Mouse (Mus musculus) megakaryocyte progenitor cell, adult 5-6 weeks (primary cell): Measurements from ENCODE around the gene Dhx35. TPM values are rescaled to one million over a fixed set of nuclear protein-coding genes. Genes with fewer than 3 reads are reported as not detected.
A peak's percentile ranks its signal among the peaks of the same experiment; 100 is the strongest.

Source experiments
- ATAC-seq: replicated peaks from 2 replicates; pipeline ENCODE4 v1.8.0; 2016; ENCODE audit warnings: mild to moderate bottlenecking, moderate TSS enrichment, inconsistent platforms; ENCODE audit not compliant: poor library complexity
- total RNA-seq, 2 experiments: library from RNA; stranded (forward) in 1 of 2; stranded (reverse) in 1 of 2; fragments of 157-497, 149-512 nt in 1 of 2; fragments of 200-1000 nt in 1 of 2; gene quantifications; 2 replicates each; pipeline versions ENCODE4 v1.2.3 to v1.2.4; 2015 to 2017

Dhx35 gene
- total RNA-seq (2015) (10.1 and 12.4 TPM in 2 replicates), total RNA-seq (2017) (15.3 and 17.3 TPM in 2 replicates)

GRCm38 (mm10) chr2:158794494-158795004 is at the start of gene Dhx35:
Dhx35 (plus strand) TSS chr2:158794807.
- ATAC-seq = peak; percentile 94

GRCm38 (mm10) chr2:158745049-158745482 is 49.5 kb upstream of the Dhx35 start:
- ATAC-seq = peak; percentile 94

GRCm38 (mm10) chr2:158746164-158746563 is 48.4 kb upstream of the Dhx35 start:
- peak; percentile 56 for ATAC-seq

- no peak for ATAC-seq
Measured at GRCm38 (mm10) chr2:158749366-158749765, 45.2 kb upstream of the Dhx35 start.

GRCm38 (mm10) chr2:158760231-158760630 is 34.4 kb upstream of the Dhx35 start:
- ATAC-seq = no peak

GRCm38 (mm10) chr2:158762339-158762738 is 32.3 kb upstream of the Dhx35 start:
- no peak for ATAC-seq

- ATAC-seq = peak; percentile 86
Measured at GRCm38 (mm10) chr2:158767742-158768339, 26.8 kb upstream of the Dhx35 start, which contains the start of gene Fam83d. Fam83d (plus strand) TSS chr2:158768093.

GRCm38 (mm10) chr2:158768350-158768749 is 26.3 kb upstream of the Dhx35 start:
- ATAC-seq = peak; percentile 37

GRCm38 (mm10) chr2:158768771-158769170 is 25.8 kb upstream of the Dhx35 start:
- peak; percentile 47 for ATAC-seq

GRCm38 (mm10) chr2:158770126-158770757 is 24.4 kb upstream of the Dhx35 start:
- ATAC-seq = no peak

GRCm38 (mm10) chr2:158771066-158771763 is 23.4 kb upstream of the Dhx35 start:
- ATAC-seq = no peak

GRCm38 (mm10) chr2:158772808-158773207 is 21.8 kb upstream of the Dhx35 start:
- peak; percentile 62 for ATAC-seq

GRCm38 (mm10) chr2:158774886-158775285 is 19.7 kb upstream of the Dhx35 start:
- ATAC-seq = no peak

GRCm38 (mm10) chr2:158776716-158777115 is 17.9 kb upstream of the Dhx35 start:
- no peak for ATAC-seq

GRCm38 (mm10) chr2:158777490-158777889 is 17.1 kb upstream of the Dhx35 start:
- no peak for ATAC-seq

GRCm38 (mm10) chr2:158778349-158778748 is 16.3 kb upstream of the Dhx35 start:
- ATAC-seq = no peak

- no peak for ATAC-seq
Measured at GRCm38 (mm10) chr2:158781126-158781525, 13.5 kb upstream of the Dhx35 start.

- 0 out of 2 replicates have a peak, but pooled peaks have one; percentile 24 for ATAC-seq
Measured at GRCm38 (mm10) chr2:158786927-158787795, 7.4 kb upstream of the Dhx35 start.

- peak; percentile 35; the same call in 1 of the 2 replicates for ATAC-seq
Measured at GRCm38 (mm10) chr2:158795043-158795442, 436 bp downstream of the Dhx35 start.

- no peak for ATAC-seq
Measured at GRCm38 (mm10) chr2:158795875-158796274, 1.3 kb downstream of the Dhx35 start.

GRCm38 (mm10) chr2:158799328-158799727 is 4.7 kb downstream of the Dhx35 start:
- ATAC-seq = no peak
